Mouse (Mus musculus) induced T-regulatory cell, adult 2 months (primary cell): ENCODE measurements around the gene Sipa1.
A peak's percentile ranks its signal among the peaks of the same experiment; 100 is the strongest.

Experiments used
- DNase-seq: peaks from one replicate; pipeline ENCODE4 v3.0.0-alpha.2; 2012; ENCODE audit warnings: low read depth

Gene Sipa1

GRCm38 (mm10) chr19:5645280-5645679, 18.2 kb downstream of the Sipa1 start:
- DNase-seq = no peak

GRCm38 (mm10) chr19:5641641-5642040, 21.9 kb downstream of the Sipa1 start:
- DNase-seq = no peak

DNA sequence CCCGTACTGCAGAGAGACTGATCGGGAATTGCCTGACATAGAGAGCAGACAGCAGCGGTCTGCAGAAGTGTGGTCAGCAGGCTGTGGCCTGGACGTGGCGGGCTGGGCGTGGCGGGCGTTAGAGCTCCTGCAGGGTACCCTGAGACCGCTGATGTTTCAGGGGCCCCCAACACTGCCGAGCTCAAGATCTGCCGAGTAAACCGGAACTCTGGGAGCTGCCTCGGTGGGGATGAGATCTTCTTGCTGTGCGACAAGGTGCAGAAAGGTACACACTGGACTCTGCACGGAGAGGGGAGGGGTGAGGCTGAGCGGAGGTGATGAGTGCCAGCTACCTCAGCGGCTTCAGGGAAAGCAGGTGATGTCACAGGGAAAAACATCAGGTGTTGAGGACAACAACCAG, 22.5 kb downstream of the Sipa1 start:
- no peak for DNase-seq

GRCm38 (mm10) chr19:5640339-5640738, 23.2 kb downstream of the Sipa1 start:
- no peak for DNase-seq

- DNase-seq = no peak
Observed at GRCm38 (mm10) chr19:5638416-5639005, 25.0 kb downstream of the Sipa1 start.

DNA sequence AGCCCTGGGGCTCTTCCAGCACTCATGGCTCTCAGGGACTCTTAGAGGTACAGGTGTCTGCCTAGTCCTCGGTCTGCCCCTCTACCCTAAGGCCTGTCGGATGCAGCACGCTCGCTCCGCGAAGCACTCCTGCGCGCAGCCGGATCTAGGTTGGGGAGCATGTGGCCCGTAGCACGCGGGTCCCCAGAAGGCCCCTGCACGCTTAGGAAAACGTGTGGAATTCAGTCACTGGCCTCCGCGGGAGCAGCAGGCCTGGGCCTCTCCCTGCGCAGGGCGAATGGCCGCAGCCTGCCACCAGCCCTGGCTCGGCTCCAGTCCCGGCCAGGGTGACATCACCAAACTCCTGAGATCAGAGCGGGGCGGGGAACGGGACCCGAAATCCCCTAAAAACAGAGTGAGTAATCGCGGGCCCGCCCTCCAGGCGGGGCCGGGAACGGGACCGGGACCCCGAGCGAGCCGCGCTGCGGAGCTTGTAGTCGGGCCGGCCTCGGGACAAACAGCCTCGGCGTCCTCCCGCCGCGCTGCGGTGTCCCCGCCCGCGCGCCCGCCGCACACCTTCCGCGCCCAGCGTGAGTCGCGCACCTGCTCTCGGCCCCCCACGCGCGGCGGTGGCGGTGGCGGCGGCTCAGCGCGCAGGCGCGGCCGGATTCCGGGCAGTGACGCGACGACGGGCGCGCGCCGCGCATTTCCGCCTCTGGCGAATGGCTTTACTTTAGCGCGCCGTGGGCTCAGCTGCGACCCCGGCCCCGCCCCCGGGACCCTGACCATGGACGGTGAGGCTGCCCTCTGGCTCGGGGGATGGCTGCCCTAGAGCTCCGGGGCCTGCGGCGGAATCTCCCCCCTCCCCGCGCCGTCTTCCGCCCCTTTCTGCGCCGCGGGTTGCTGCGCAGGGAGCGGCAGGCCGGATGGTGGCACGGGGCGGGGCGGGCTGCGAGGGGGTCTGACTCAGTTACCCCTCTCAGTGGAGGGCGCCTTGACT, 26.1 kb downstream of the Sipa1 start, which contains the start of gene Rela:
TSS of gene Rela (plus strand) at position 415 of the 979 bp plus-strand sequence.
- DNase-seq = peak; percentile 95

DNA sequence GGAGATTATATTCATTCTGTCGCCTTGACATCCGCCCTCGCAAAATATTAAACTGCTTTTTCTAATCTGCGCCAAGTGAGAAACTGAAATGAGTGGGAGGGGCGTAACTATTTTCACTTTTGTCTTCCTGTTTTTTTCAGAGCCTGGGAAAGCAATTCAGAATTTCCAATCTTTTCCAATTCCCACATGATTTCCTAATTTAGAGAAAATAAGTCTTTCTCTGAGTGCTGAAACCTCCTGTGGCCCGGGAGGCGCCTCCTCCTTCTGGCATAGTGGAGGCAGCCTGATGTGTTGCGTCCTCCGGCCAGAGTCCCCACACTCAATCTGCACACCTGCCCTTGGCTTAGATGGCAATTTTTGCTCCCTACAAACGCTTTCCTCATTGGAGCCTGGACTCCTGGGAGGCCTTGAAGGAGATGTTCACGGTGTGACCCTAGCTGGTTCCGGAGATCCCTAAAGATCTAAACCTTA, 26.9 kb downstream of the Sipa1 start:
- DNase-seq = peak; percentile 79

- DNase-seq = no peak
Observed at GRCm38 (mm10) chr19:5636036-5636570, 27.4 kb downstream of the Sipa1 start.

DNA sequence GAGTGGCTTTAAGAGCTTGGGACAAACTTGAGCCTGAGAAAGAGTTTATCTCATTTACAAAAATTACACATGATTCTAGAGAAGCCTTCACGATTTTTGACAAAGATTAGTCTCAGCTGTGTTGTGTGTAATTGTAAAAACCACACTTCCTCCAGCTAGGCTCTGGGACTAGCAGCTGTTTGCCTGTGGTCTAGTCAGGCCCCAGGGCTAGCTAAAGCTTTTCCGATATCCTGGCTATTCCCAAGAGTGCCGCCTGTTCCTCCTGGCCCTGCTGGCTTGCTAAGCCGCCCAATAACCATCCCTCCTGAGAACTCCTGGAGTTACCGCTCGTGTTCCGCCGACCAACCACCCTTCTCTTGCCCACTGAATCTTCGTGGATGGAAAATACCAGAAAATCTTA, 31.4 kb downstream of the Sipa1 start:
- no peak for DNase-seq

DNA sequence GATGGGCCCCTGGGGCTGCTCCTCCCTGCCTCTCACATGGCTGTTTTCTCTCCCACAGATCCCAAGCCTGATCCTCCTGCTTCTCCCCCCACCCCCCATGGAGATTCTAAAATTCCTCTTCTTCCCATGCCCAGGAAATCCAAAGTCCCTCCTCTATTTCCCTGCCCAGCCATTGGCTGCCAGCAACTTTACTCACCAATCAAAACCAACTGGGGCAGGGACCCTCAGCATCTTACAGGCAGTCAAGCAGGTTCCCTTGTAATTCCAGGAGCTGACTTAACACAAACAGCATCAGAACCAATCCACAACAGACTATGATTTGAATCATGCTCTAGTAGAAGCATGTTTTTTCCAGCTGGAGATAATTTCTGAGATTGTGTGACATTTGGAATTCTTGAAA, 33.6 kb downstream of the Sipa1 start:
- DNase-seq = no peak

DNA sequence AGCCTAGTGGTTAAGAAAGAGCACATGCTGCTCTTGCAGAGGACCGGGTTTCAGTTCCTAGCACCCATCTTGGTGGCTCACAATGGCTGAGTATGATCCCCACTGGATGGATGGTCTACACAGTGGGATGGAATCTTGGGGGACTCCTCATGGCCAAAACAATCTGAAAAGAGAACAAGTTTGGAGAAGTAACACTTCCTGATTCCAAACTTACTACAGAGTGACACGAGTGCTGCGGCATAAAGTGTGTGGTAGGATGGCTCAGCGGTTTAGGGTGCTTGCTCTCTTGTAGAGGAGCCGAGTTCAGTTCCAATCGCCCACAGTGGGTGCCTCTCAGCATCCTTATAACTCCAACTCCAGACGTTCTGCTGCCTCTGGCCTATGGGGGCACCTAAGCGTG, 38.2 kb downstream of the Sipa1 start:
- DNase-seq = no peak

DNA sequence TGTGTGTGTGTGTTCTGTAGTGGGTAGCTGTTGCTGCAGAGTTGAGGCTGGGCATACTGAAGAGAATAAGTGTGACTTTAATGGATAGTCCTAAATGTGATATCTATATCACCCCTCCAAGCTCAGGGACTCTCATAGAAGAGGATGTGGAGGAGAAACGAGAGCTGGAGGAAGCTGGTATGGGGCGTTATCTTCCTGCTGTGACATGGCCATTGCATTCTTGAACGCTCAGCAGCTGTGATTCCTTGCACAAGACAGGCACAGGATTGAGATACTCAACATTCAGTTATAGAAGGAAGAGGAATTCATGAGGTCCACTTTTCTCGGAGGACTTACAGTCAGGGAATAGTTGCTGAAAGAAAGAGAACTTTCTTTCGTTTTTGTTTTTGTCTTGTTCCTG, 41.6 kb downstream of the Sipa1 start:
- no peak for DNase-seq

DNA sequence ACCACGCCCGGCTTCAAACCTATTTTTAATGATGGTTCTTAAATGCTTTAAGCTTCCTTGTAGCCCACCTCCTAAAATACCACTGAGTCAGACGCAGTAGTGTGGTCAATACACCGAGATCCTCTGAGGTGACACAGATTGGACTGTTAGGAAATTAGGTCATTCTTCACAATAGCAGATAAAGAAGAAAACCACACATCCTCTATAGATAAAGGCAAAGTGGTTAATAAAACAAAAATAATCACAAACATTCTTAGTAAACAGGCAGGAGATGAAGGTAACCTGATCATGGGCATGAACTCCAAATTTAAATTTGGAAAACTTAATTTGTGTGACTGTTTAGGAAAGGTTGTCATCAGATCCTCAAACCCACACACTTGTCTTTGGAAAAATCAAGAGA, 43.5 kb downstream of the Sipa1 start:
- DNase-seq = no peak

- no peak for DNase-seq
Observed at GRCm38 (mm10) chr19:5614953-5615352, 48.6 kb downstream of the Sipa1 start.

- no peak for DNase-seq
Observed at GRCm38 (mm10) chr19:5612762-5613411, 50.6 kb downstream of the Sipa1 start.

DNA sequence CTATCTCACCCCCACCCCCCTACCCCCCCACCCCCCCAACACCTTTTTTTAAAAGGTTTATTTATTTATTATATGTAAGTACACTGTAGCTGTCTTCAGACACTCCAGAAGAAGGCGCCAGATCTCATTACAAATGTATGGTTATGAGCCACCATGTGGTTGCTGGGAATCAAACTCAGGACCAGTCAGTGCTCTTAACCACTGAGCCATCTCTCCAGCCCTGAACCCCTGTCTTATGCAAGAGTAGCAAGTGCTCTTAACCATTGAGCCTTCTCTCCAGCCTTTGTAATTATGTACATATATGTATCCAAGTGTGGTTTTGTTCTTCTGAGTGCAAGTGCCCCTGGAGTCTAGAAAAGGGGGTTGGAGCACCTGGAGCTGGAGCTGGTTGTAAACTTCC, 51.5 kb downstream of the Sipa1 start:
- DNase-seq = no peak

DNA sequence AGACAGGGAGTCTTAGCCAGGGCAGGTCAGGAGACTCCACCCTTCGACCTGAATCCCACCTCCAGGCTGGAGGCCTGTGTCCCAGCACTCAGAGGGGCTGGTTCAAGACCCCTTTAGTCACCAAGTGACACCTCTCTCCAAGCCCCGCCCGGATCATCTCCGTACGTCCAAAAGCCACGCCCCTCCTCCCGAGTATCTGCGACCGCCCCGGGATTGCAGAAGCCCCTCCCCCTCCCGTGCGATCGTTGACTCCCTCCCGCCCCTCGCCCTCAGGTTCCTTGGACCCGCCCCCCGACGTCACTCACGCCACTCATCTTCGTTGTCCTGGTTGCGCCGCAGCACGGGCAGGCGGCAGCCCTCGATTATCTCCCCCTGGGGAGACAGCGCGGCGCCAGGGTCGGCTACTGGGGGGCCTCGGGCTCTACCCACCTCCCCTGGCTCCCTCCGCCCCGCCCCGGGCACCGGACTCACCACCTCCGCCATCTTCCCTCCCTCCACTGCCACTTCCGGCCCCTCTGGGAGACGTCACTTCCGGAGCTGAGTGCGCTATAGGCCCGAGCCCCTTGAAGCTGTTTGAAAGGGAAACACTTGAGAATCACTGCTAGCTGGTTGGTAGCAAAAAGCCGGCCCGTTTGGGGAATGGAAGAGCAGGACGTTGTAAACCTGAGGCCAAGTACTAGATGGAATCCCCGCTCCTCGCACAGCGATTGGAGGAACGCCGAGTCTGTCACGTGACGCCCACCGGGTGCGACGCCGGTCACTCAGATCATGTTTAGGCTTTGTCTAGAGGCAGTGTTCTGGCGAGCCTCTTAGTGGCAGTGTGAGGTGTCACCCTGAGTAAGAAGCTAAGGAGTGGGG, 53.7 kb downstream of the Sipa1 start, which contains the start of gene Kat5:
TSS of gene Kat5 (minus strand) at position 691 of the 858 bp plus-strand sequence.
- DNase-seq = peak; percentile 97

DNA sequence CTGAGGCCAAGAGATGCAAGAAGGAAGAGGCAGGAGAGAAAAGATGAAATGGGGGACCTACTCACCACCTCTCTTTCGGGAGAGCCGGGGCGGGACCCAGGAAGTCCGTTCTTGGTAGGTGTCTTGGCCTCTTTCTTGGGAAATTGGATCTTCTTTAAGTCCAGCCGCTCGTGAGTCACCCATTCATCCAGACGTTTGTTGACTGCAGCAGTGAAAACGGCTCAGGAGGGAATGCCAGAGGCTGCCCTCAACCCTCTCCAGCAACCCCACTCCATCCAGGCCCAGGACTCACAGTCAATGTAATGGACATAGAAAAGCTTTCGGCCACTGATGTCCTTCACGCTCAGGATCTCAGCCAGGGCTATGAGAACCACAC, 54.3 kb downstream of the Sipa1 start:
- DNase-seq = no peak

DNA sequence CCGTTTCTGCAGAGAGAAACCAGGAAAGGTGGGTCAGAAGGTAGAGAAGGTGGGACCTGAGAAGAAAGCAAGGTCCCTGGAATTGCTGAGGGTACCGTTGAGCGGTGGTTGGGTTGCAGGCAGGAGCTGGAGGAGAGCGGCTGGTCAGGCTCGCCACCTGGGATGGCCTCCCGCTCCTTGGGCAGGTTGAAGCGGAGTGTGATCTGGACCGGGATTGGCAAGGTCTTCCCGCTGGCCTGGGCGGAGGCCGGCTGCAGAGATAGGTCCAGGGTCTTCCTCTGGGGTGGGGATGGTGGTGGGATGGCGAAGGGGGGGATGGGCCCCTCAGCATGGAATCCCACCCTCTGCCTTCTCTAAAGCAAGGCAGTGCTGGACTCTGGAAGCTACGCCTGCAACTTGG, 54.8 kb downstream of the Sipa1 start:
- no peak for DNase-seq

DNA sequence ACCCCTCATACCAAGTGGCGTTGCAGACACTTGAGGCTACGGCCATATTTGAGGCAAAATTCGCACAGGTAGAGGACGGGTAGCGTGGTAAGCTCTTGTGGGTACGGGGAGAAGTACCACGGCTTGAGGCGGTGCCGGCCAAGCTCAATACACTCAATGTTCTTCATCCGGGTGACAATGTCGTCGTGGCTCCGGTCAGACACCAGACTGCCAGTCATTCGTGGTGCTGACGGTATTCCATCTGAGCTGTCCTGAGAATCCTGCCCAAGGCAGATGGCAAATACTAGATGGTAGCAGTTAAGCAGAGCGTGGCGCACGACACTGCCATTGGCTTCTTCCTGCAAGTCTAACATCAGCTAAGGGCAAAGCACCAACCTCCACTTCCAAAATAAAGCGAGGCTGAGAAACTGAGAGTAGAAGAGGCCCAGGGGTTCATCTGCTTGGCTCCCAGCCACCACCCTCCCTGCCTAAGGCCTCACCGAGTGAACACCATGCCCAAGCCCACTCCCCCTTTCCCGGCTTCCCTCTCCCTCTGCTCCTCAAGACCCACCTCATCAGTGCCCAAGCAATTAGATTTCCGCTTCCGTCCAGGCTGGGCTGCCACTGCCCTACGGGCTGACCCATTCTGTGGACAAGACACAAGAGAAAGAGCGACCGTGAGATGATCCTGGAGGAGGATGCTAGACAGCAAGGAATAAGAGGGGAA, 55.6 kb downstream of the Sipa1 start:
- no peak for DNase-seq

DNA sequence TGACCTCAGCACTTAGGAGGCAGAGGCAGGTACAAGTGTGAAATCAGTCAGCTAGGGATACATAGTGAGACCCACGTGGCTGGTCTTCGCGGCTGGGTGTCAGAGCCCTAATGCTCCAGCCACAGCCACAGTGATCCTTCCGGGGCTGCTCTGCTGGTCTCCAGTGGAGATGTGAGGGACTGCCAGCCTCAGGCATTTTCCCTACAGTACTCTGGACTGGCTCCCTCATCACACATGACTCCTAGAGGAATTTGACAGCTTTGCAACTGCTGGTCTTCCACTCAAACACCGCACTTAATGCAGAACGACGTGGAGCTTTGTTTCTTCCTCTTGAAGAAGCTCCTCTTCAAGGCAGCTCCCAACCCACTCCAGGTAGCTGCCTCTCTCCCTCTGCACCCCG, 57.3 kb downstream of the Sipa1 start:
- no peak for DNase-seq
